Mouse (Mus musculus): ENCODE data around the gene Camta1. TPM values are rescaled to one million over a fixed set of nuclear protein-coding genes. Genes with fewer than 3 reads are reported as not detected.
A peak's percentile ranks its signal among the peaks of the same experiment; 100 is the strongest.

Camta1 gene
- total and polyA plus RNA-seq, 2 experiments: 2.7 to 6.1 TPM

DNA sequence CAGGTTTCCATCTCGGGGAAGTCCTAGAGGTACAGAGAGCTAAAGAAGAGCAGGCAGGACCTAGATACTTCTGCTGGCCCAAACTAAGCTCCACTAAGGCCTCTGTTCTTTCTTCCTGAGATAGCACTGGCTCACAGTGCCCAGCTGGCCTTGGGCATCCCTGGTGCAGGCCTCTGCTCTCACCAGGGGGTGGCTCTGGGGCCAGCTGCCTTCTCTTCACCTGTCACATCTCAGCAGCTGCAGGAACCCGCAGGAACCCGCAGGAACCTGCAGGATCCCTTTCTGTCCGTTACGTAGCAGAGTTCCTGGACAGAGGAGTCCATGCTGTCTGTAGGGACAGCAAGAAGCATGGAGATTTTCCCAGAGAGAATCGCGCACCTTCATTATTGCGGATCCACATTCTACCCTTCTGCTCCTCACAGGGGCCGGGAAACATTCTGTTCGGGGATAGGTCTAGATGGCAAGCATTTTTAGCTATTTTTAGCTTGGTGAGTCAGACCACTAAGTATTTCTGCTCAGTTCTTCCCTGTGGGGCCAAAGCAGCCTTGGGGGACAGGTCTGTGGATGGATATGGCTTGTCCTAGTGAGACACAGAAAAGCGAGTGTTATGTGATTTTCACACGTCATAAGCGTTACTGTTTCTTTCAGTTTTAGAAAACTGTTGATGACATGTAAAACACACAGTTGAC lies 566.0 kb downstream of the Camta1 start:
- DNase-seq (ENCODE audit: extremely low read depth, low read depth, low spot score): no peak
- WGBS: 78% methylated on average over 13 of the region's 13 CpGs

DNA sequence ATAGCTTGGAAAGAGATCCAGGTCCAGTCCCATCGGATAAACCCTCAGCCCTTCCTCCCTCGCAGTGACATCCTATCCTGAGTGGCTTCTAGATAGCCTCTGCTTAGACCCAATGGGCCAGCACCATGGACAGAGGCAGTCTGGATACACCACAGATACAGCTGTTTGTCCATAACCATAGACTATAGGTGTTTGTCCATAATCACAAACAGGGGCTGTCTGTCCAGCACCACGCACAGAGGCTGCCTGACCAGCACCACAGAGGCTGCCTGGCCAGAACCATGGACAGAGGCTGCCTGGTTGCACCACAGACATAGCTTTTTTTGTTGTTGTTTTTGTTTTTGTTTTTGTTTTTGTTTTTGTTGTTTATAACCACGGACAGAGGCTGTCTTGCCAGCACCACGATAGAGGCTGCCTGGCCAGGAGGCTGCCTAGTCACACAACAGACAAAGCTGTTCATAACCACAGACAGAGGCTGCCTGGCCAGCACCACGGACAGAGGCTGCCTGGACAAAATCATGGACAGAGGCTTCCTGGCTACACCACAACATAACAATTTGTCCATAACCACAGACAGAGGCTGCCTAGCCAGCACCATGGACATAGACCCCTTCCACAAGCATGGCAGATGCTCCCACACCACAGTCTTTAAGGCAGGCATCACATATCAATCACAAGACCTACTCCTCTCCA lies 572.6 kb downstream of the Camta1 start:
- no peak for DNase-seq (ENCODE audit: extremely low read depth, low read depth, low spot score)
- WGBS: 46% methylated on average over 6 of the region's 6 CpGs
- Histone ChIP-seq H3K36me3 (ENCODE audit: control insufficient read depth, insufficient read depth, low read length) (no peaks in the 10 kb centered on the region), H3K27ac (replicated peaks; ENCODE audit: insufficient read depth, low read depth, low read length) (no peak overlapping the region), H3K79me2 (ENCODE audit: control insufficient read depth, insufficient read depth, low read length) (no peaks in the 10 kb centered on the region), H3K9ac (ENCODE audit: low read depth, low read length) (no peak overlapping the region), H3K4me3 (ENCODE audit: insufficient read depth, low read depth, low read length) (no peak overlapping the region), H3K27me3 (ENCODE audit: control insufficient read depth, insufficient read depth, low read length) (no peaks in the 10 kb centered on the region), H3K4me1 (ENCODE audit: control insufficient read depth, insufficient read depth, low read length) (no peaks in the 10 kb centered on the region)
- TF ChIP-seq CTCF (IDR thresholded peaks at IDR 0.05; ENCODE audit: low read depth, low read length): no peak
- no peak for TF ChIP-seq POLR2A (IDR thresholded peaks at IDR 0.05; ENCODE audit: extremely low read depth, insufficient read depth, low read length)

More for the DNA sequence above, 566.0 kb downstream of the Camta1 start:
- TF ChIP-seq POLR2A (IDR thresholded peaks at IDR 0.05; ENCODE audit: extremely low read depth, insufficient read depth, low read length) (no peak), CTCF (IDR thresholded peaks at IDR 0.05; ENCODE audit: low read depth, low read length) (no peak)
- H3K4me3 ChIP-seq (ENCODE audit: insufficient read depth, low read depth, low read length): no peak overlapping the region
- no peak overlapping the region for H3K27ac ChIP-seq (replicated peaks; ENCODE audit: insufficient read depth, low read depth, low read length)
- H3K9ac ChIP-seq (ENCODE audit: low read depth, low read length): no peak overlapping the region
- no peaks in the 10 kb centered on the region for H3K4me1 ChIP-seq (ENCODE audit: control insufficient read depth, insufficient read depth, low read length)
- H3K36me3 ChIP-seq (ENCODE audit: control insufficient read depth, insufficient read depth, low read length): no peaks in the 10 kb centered on the region
- H3K27me3 ChIP-seq (ENCODE audit: control insufficient read depth, insufficient read depth, low read length): no peaks in the 10 kb centered on the region
- H3K79me2 ChIP-seq (ENCODE audit: control insufficient read depth, insufficient read depth, low read length): no peaks in the 10 kb centered on the region

DNA sequence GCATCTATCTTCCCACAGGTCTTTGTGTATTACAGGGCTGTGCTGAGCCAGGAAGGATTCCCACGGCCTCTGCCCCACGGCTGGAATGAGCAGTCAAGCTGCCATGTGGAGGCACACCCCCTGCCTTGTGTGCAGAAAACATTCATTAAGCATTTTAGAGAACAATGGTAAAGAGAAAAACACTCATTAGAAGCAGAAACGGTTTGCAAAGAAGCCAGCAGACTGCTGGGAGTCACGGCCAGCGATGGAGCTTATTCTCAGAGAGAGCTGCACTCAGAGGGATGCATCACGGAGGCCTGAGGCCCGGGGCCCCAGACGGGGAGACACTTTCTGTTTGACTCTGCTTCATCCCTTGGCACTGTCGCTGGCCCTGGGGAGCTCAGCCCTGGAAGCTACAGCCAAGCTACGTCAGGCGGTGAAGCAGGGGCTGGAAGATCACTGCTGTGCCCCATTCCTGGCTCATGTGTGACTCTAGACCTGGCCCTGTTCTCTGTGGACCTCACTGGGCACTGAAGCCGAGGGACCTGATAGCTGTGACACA lies 575.7 kb downstream of the Camta1 start:
- Histone ChIP-seq H3K36me3 (ENCODE audit: control insufficient read depth, insufficient read depth, low read length) (no peaks in the 10 kb centered on the region), H3K79me2 (ENCODE audit: control insufficient read depth, insufficient read depth, low read length) (no peaks in the 10 kb centered on the region), H3K27ac (replicated peaks; ENCODE audit: insufficient read depth, low read depth, low read length) (no peak overlapping the region), H3K27me3 (ENCODE audit: control insufficient read depth, insufficient read depth, low read length) (no peaks in the 10 kb centered on the region), H3K9ac (ENCODE audit: low read depth, low read length) (no peak overlapping the region), H3K4me3 (ENCODE audit: insufficient read depth, low read depth, low read length) (no peak overlapping the region), H3K4me1 (ENCODE audit: control insufficient read depth, insufficient read depth, low read length) (no peaks in the 10 kb centered on the region)
- DNase-seq (ENCODE audit: extremely low read depth, low read depth, low spot score): no peak
- 75% methylated on average over 12 of the region's 12 CpGs for WGBS
- TF ChIP-seq POLR2A (IDR thresholded peaks at IDR 0.05; ENCODE audit: extremely low read depth, insufficient read depth, low read length) (no peak), CTCF (IDR thresholded peaks at IDR 0.05; ENCODE audit: low read depth, low read length) (no peak)

DNA sequence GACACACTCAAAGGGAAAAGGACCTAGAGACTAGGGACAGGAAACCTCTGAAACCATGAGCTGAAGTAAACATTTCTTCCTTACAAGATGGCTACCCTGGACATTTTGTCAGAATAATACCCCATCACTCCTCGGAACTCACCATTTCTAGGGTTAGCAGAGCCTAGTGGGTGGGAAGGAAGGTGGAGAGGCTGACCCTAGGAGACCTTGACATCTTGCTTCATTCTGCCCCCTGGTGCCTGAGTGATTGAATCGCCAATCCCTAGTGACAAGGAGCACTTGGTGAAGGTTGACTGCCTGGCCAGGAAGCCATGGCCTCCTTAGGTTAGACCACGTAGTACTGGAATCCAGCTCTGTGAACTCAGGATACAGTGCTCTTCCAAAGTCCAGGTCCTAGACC lies 576.2 kb downstream of the Camta1 start:
- no peak overlapping the region for H3K9ac ChIP-seq (ENCODE audit: low read depth, low read length)
- H3K79me2 ChIP-seq (ENCODE audit: control insufficient read depth, insufficient read depth, low read length): no peaks in the 10 kb centered on the region
- no peaks in the 10 kb centered on the region for H3K4me1 ChIP-seq (ENCODE audit: control insufficient read depth, insufficient read depth, low read length)
- H3K36me3 ChIP-seq (ENCODE audit: control insufficient read depth, insufficient read depth, low read length): no peaks in the 10 kb centered on the region
- WGBS: 60% methylated on average over 3 of the region's 3 CpGs
- TF ChIP-seq POLR2A (IDR thresholded peaks at IDR 0.05; ENCODE audit: extremely low read depth, insufficient read depth, low read length) (no peak), CTCF (IDR thresholded peaks at IDR 0.05; ENCODE audit: low read depth, low read length) (no peak)
- DNase-seq (ENCODE audit: extremely low read depth, low read depth, low spot score): no peak
- H3K4me3 ChIP-seq (ENCODE audit: insufficient read depth, low read depth, low read length): no peak overlapping the region
- H3K27me3 ChIP-seq (ENCODE audit: control insufficient read depth, insufficient read depth, low read length): no peaks in the 10 kb centered on the region
- no peak overlapping the region for H3K27ac ChIP-seq (replicated peaks; ENCODE audit: insufficient read depth, low read depth, low read length)

DNA sequence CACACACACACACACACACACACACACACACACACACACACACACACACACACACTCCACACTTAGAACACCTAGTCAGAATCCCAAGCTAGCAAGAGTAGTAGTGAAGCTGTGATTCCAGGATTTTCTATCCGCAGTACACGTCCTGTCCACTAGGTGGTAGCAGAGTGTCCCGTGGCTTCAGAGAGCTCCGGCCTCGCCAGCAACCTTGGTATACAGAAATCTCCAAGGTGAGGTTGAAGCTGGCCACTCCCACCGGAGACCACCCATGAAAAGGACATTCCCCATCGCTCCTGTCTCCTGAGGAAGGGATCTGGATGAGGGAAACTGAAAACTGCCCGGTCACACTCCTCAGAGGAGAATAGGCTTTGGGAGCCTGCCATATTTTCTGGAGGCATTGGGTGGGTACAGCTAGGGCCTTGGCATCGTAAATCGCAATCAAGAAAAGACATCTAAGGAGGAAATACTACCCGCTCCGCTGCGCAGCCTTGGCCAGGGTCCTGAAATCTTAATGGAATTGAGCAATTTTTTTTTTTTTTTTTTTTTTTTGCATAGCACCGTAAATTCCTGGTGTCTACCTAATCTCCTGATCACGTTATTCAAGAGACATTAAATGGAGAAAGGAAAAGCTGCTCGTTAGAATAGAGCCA lies 578.5 kb downstream of the Camta1 start:
- Histone ChIP-seq H3K4me3 (ENCODE audit: insufficient read depth, low read depth, low read length) (no peak overlapping the region), H3K9ac (ENCODE audit: low read depth, low read length) (no peak overlapping the region), H3K4me1 (ENCODE audit: control insufficient read depth, insufficient read depth, low read length) (no peaks in the 10 kb centered on the region), H3K27ac (replicated peaks; ENCODE audit: insufficient read depth, low read depth, low read length) (no peak overlapping the region), H3K79me2 (ENCODE audit: control insufficient read depth, insufficient read depth, low read length) (no peaks in the 10 kb centered on the region), H3K36me3 (ENCODE audit: control insufficient read depth, insufficient read depth, low read length) (no peaks in the 10 kb centered on the region), H3K27me3 (ENCODE audit: control insufficient read depth, insufficient read depth, low read length) (no peaks in the 10 kb centered on the region)
- WGBS: 31% methylated on average over 16 of the region's 16 CpGs
- peak; percentile 22 for DNase-seq (ENCODE audit: extremely low read depth, low read depth, low spot score)
- TF ChIP-seq CTCF (IDR thresholded peaks at IDR 0.05; ENCODE audit: low read depth, low read length) (peak; percentile 87), POLR2A (IDR thresholded peaks at IDR 0.05; ENCODE audit: extremely low read depth, insufficient read depth, low read length) (no peak)

All from liver, adult 2 months (tissue).